Mouse (Mus musculus) neural tube, embryonic 14.5 days (tissue): ENCODE measurements around the gene Svs6. TPM values are rescaled to one million over a fixed set of nuclear protein-coding genes. Genes with fewer than 3 reads are reported as not detected.
"Not testable (repeated sequence)": the region's sequence is repeated elsewhere in the genome, so short reads cannot be mapped to it uniquely, and the experiment has no call there.

Experiments used
- ATAC-seq: fragments of 200-750 bp; cut with Nextera tagmentation; 2 replicates; pipeline ENCODE4 v1.8.0; 2017; ENCODE audit warnings: low read depth, mild to moderate bottlenecking, moderate TSS enrichment, moderate library complexity
- H3K27ac ChIP-seq: fragments of 300-500 bp; sonication (generic); 2 replicates; pipeline ENCODE4 v1.5.1; 2014; ENCODE audit warnings: low read depth, mild to moderate bottlenecking, control low read depth, low read length, moderate library complexity, mixed read lengths
- H3K27me3 ChIP-seq: fragments of 300-500 bp; sonication (generic); 2 replicates; pipeline ENCODE4 v1.6.1; 2014; ENCODE audit warnings: low read length; ENCODE audit not compliant: control insufficient read depth, insufficient read depth
- H3K36me3 ChIP-seq: fragments of 300-500 bp; sonication (generic); 2 replicates; pipeline ENCODE4 v1.6.1; 2014; ENCODE audit warnings: low read length, mixed read lengths; ENCODE audit not compliant: control insufficient read depth, insufficient read depth
- H3K4me1 ChIP-seq: fragments of 300-500 bp; sonication (generic); 2 replicates; pipeline ENCODE4 v1.6.1; 2014; ENCODE audit warnings: low read length; ENCODE audit not compliant: control insufficient read depth, insufficient read depth
- H3K4me2 ChIP-seq: fragments of 300-500 bp; sonication (generic); 2 replicates; pipeline ENCODE4 v1.6.1; 2014; ENCODE audit warnings: mild to moderate bottlenecking, low read depth, low read length, control low read depth
- H3K4me3 ChIP-seq: fragments of 300-500 bp; sonication (generic); 2 replicates; pipeline ENCODE4 v1.5.1; 2014; ENCODE audit warnings: low read depth, low read length, control low read depth, mixed read lengths
- H3K9ac ChIP-seq: fragments of 300-500 bp; sonication (generic); replicated peaks from 2 replicates; pipeline ENCODE4 v1.6.1; 2014; ENCODE audit warnings: low read depth, mild to moderate bottlenecking, control low read depth, low read length, mixed read lengths
- H3K9me3 ChIP-seq: fragments of 300-500 bp; sonication (generic); 2 replicates; pipeline ENCODE4 v1.6.1; 2016; ENCODE audit warnings: low read length; ENCODE audit not compliant: control insufficient read depth
- WGBS: fragments of 180-500 bp; shearing (Covaris S2); extraction: QIAGEN DNeasy Blood & Tissue Kit; methylation state at CpG from one replicate; pipeline ENCODE4 v1.1.7; 2014; 5-methylcytosine and 5-hydroxymethylcytosine counted together
- polyA plus RNA-seq: library from polyadenylated mRNA; unstranded; fragments of >200 nt; fragmentation: Nextera tagmentation; extraction: Ambion mirVana; gene quantifications from 2 replicates; pipeline ENCODE4 v1.2.1, GENCODE M21; 2014

The Svs6 gene
- polyA plus RNA-seq: not detected in 2 replicates

- not testable (repeated sequence) for H3K27me3 ChIP-seq, ATAC-seq
These were observed at the start of gene Svs6 for GRCm38 (mm10) chr2:164316451-164316850. Gene Svs6, plus strand, starts transcription at chr2:164316751.

GRCm38 (mm10) chr2:164278359-164278758 is 38.2 kb upstream of the Svs6 start, which contains the start of gene Svs4:
Gene Svs4, minus strand, starts transcription at chr2:164278459.
- 97% methylated on average over 4 of the region's 4 CpGs for WGBS

More at GRCm38 (mm10) chr2:164316451-164316850, at the start of gene Svs6:
- not testable (repeated sequence) for H3K27ac ChIP-seq, H3K36me3 ChIP-seq, H3K4me3 ChIP-seq, H3K4me2 ChIP-seq, H3K9ac ChIP-seq, H3K4me1 ChIP-seq, H3K9me3 ChIP-seq
- 81% methylated on average over 1 of the region's 1 CpGs for WGBS

GRCm38 (mm10) chr2:164288968-164289367 is 27.6 kb upstream of the Svs6 start, which contains the start of gene Svs3a:
Gene Svs3a, plus strand, starts transcription at chr2:164289268.
- H3K36me3 ChIP-seq, H3K4me1 ChIP-seq, ATAC-seq, H3K4me3 ChIP-seq, H3K4me2 ChIP-seq, H3K9me3 ChIP-seq, H3K9ac ChIP-seq, H3K27ac ChIP-seq, H3K27me3 ChIP-seq: not testable (repeated sequence)
- WGBS: 23% methylated on average over 1 of the region's 1 CpGs

More at GRCm38 (mm10) chr2:164278359-164278758, 38.2 kb upstream of the Svs6 start, which contains the start of gene Svs4:
- H3K27me3 ChIP-seq: no peaks in the 10 kb centered on the region
- no peak within 1 kb of the TSS for H3K27ac ChIP-seq
- ATAC-seq: no peak
- no peaks in the 10 kb centered on the region for H3K4me1 ChIP-seq
- no peaks in the 10 kb centered on the region for H3K9me3 ChIP-seq
- H3K4me3 ChIP-seq: no peak within 1 kb of the TSS
- H3K4me2 ChIP-seq: no peak within 1 kb of the TSS
- H3K36me3 ChIP-seq: no peaks in the 10 kb centered on the region
- no peak within 1 kb of the TSS for H3K9ac ChIP-seq

- Histone ChIP-seq H3K4me1 (no peaks in the 10 kb centered on the region), H3K27me3 (no peaks in the 10 kb centered on the region), H3K36me3 (no peaks in the 10 kb centered on the region), H3K27ac (no peak overlapping the region), H3K9me3 (no peaks in the 10 kb centered on the region), H3K4me2 (no peak overlapping the region), H3K4me3 (no peak overlapping the region), H3K9ac (no peak overlapping the region)
- ATAC-seq: no peak
- 91% methylated on average over 5 of the region's 5 CpGs for WGBS
These were observed 4.0 kb upstream of the Svs6 start for GRCm38 (mm10) chr2:164312599-164312998.

- H3K27ac ChIP-seq, ATAC-seq, H3K27me3 ChIP-seq, H3K4me1 ChIP-seq, H3K4me2 ChIP-seq, H3K36me3 ChIP-seq, H3K4me3 ChIP-seq, H3K9ac ChIP-seq, H3K9me3 ChIP-seq: not testable (repeated sequence)
These were observed 1.1 kb upstream of the Svs6 start for GRCm38 (mm10) chr2:164315460-164315859.

GRCm38 (mm10) chr2:164320983-164321382 is 4.4 kb downstream of the Svs6 start:
- H3K27ac ChIP-seq: no peak overlapping the region
- no peaks in the 10 kb centered on the region for H3K4me1 ChIP-seq
- no peak for ATAC-seq
- H3K9me3 ChIP-seq: no peaks in the 10 kb centered on the region
- H3K4me2 ChIP-seq: no peak overlapping the region
- H3K4me3 ChIP-seq: no peak overlapping the region
- H3K27me3 ChIP-seq: no peaks in the 10 kb centered on the region
- no peak overlapping the region for H3K9ac ChIP-seq
- no peaks in the 10 kb centered on the region for H3K36me3 ChIP-seq
- 90% methylated on average over 6 of the region's 6 CpGs for WGBS

- 85% methylated on average over 3 of the region's 3 CpGs for WGBS
- not testable (repeated sequence) for ATAC-seq, H3K36me3 ChIP-seq, H3K9ac ChIP-seq, H3K27me3 ChIP-seq, H3K4me2 ChIP-seq, H3K4me3 ChIP-seq, H3K4me1 ChIP-seq, H3K9me3 ChIP-seq, H3K27ac ChIP-seq
These were observed 15.9 kb downstream of the Svs6 start, which contains the start of gene Svs5 for GRCm38 (mm10) chr2:164332440-164332839. Gene Svs5, plus strand, starts transcription at chr2:164332740.

- not testable (repeated sequence) for H3K27ac ChIP-seq, H3K4me2 ChIP-seq, H3K9ac ChIP-seq, H3K27me3 ChIP-seq, H3K36me3 ChIP-seq, H3K4me3 ChIP-seq, ATAC-seq, H3K9me3 ChIP-seq, H3K4me1 ChIP-seq
- 86% methylated on average over 1 of the region's 1 CpGs for WGBS
These were observed 27.2 kb downstream of the Svs6 start for GRCm38 (mm10) chr2:164343732-164344131.

- ATAC-seq, H3K27ac ChIP-seq, H3K4me1 ChIP-seq, H3K4me2 ChIP-seq, H3K9ac ChIP-seq, H3K9me3 ChIP-seq, H3K27me3 ChIP-seq, H3K36me3 ChIP-seq, H3K4me3 ChIP-seq: not testable (repeated sequence)
These were observed 31.1 kb downstream of the Svs6 start for GRCm38 (mm10) chr2:164347697-164348096.
